Mouse (Mus musculus): Measurements from ENCODE around the gene Sbds. TPM values are rescaled to one million over a fixed set of nuclear protein-coding genes. Genes with fewer than 3 reads are reported as not detected.

Gene Sbds
- polyA plus RNA-seq, 1 experiment from 2014 or later = 60.0 TPM

Other genes starting within 250 kb of the Sbds start
- gene Asl, start 226.3 kb downstream of the Sbds start, polyA plus RNA-seq (2015; fragmentation: Nextera tagmentation; extraction: Ambion mirVana) = 23.1 and 29.5 TPM in 2 replicates
- 72.9 and 82.8 TPM in 2 replicates for gene Crcp, start 226.2 kb downstream of the Sbds start, polyA plus RNA-seq (2015; fragmentation: Nextera tagmentation; extraction: Ambion mirVana)
- gene Tpst1, start 182.2 kb downstream of the Sbds start, polyA plus RNA-seq (2015; fragmentation: Nextera tagmentation; extraction: Ambion mirVana) = 57.5 and 57.7 TPM in 2 replicates
- 13.5 TPM in 2 replicates for gene Kctd7, start 110.7 kb downstream of the Sbds start, polyA plus RNA-seq (2015; fragmentation: Nextera tagmentation; extraction: Ambion mirVana)
- 40.2 and 41.3 TPM in 2 replicates for gene Rabgef1, start 83.7 kb downstream of the Sbds start, polyA plus RNA-seq (2015; fragmentation: Nextera tagmentation; extraction: Ambion mirVana)
- gene Tmem248, start 38.4 kb downstream of the Sbds start, polyA plus RNA-seq (2015; fragmentation: Nextera tagmentation; extraction: Ambion mirVana) = 23.0 and 24.1 TPM in 2 replicates
- gene Tyw1, start 89 bp upstream of the Sbds start, polyA plus RNA-seq (2015; fragmentation: Nextera tagmentation; extraction: Ambion mirVana) = 24.8 and 27.1 TPM in 2 replicates
- 17.5 and 17.6 TPM in 2 replicates for gene Caln1, start 113.9 kb upstream of the Sbds start, polyA plus RNA-seq (2015; fragmentation: Nextera tagmentation; extraction: Ambion mirVana)
- not detected in 2 replicates for gene A330070K13Rik, start 129.1 kb upstream of the Sbds start, polyA plus RNA-seq (2015; fragmentation: Nextera tagmentation; extraction: Ambion mirVana)

Measured in forebrain, embryonic 15.5 days (tissue).